Mouse (Mus musculus) gastrocnemius, postnatal 14 days (tissue): ENCODE data around the gene Mark3. TPM values are rescaled to one million over a fixed set of nuclear protein-coding genes. Genes with fewer than 3 reads are reported as not detected.
"Not testable (repeated sequence)": the region's sequence is repeated elsewhere in the genome, so short reads cannot be mapped to it uniquely, and the experiment has no call there.

ENCODE experiments used
- DNase-seq: peaks from one replicate; pipeline ENCODE4 v3.0.0; 2021; ENCODE audit warnings: mixed read lengths
- intact Hi-C: fragments of 180-260 bp; cut with DNase I; formaldehyde crosslinking; loops from one replicate; pipeline ENCODE4 v1.15.1; 2025; ENCODE audit warnings: low total_unique reads
- long read RNA-seq, 2 experiments: library from polyadenylated mRNA; stranded (forward); transcript quantifications; one replicate each; pipeline ENCODE4 v2.0.0; 2021
- total RNA-seq, 2 experiments: library from RNA; stranded (reverse); gene quantifications; 2 replicates each; pipeline ENCODE4 v1.2.3; 2021

The Mark3 gene
- 10 to 100 TPM; 48.7 to 51.8 TPM for total RNA-seq
- long read RNA-seq, experiment 1, transcript Mark3-206 (18 exons, 2,807 nt) = major isoform, 44 of 64 reads
- long read RNA-seq, experiment 1, partial matches to known transcripts = 2 of 64 reads
- long read RNA-seq, experiment 1, other reads (novel, unspliced or antisense) = 17 of 64 reads
- long read RNA-seq, experiment 2, transcript Mark3-206 (18 exons, 2,807 nt) = major isoform, 72 of 107 reads
- long read RNA-seq, experiment 2, partial matches to known transcripts = 8 of 107 reads
- long read RNA-seq, experiment 2, other reads (novel, unspliced or antisense) = 26 of 107 reads

DNA sequence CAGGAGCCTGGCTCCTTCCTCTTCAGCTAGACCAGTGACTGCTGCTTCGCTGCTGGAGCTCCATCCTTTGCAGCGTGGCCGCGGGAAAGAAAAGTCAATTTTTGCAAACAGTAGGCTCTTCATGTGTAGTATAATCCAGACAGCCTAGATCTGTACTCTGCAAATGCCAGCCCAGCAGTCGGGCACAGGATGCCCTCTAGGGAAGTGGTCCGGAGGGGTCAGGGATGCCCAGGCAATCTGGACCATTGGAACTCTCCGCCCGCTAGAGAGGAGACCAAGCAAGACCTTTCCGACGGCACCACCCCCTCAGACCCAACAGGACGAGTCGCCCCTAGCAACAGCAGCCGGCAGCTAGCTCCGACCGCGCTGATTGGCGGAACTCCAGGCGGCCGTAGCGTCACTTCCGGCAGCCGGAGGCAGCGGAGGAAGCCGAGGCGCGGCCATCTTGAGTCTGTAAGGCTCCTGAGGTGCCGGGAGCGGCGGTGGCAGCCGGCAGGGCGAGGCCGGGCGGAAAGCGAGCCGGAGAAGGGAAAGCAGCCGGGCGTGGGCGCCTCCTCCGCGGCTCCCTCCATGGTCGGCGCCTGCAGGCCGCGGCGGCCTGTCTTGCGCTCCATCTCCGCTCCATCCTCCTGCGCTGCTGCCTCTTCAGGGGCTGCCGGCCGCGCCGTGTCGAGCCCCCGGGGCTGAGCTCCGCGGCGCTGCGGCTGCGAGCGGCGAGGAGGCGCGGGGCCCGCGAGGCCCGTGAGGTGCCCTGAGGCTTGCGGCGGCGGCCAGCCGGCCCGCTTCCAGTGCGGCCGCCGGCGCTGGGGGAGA, at the start of gene Mark3:
Mark3 (plus strand) TSS at position 450 of the 813 bp plus-strand sequence.
- peak; percentile 98 for DNase-seq
- intact Hi-C loops = no loop called here

DNA sequence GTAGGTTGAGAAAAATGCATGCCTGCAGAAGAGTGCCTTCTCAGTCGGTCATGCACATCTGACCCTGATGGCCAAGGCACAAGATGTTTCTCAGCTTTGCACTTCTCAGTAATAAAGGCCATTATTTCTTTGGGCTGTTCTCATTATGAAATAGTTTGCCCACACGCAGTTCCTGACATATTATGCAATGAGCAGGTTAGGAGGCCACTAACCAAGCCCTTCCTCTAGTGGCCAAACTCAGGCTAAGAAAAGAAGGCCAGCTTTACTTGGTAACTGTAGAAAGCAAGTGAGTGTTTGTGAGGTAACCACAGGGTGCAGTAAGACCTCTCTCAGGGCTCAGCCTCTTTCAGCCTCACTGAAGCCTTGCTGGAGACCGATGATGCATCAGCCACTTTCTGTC, 49.4 kb upstream of the Mark3 start:
- intact Hi-C loops = no loop called here
- DNase-seq = no peak

DNA sequence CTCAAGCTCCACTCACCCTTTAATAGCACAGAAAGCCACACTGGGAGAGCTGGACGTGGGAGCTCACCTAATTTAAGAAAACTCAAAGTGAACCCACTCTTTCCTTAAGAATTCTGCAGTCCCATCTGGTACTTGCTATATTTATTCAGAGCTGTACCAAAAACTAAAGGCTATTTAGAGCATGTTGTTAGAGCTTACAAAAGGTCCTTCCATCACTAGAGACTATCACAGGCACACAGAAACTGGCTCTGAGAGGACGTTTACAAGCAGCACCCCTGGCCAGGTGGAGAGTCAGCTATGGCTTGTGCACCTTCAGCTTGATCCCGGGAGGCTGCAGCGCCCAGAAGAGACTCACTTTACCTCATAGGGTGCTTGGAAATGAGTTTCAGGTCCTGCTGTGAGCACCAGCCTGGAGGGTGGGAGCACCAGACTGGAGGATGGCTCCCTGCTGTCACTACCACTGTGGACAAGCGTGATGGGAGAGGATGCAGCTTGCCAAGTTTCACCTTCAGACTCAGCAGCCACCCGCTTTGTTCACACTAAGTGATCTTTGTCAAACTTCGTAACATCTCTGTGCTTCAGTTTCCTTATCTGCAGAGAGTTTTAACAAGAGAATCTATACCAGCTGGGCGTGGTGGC, 46.6 kb upstream of the Mark3 start:
- intact Hi-C loops = no loop called here
- no peak for DNase-seq

DNA sequence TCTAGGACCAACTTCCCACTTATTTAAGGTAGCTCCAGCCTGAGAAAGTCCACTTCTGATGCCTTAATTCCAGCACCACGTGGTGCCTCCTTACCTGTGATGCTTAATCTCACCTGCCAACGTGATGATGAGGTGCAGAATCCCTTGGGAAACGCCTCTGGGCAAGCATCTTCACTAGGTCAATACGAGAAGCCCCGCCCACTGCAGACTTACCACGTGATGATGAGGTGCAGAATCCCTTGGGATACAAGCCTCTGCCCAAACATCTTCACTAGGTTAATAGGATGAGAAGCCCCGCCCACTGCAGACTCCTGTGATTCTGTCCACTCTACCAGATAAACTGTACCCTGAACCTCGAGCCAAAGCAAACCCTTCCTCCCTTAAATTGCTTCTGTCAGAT, 45.1 kb upstream of the Mark3 start:
- DNase-seq = no peak
- intact Hi-C loops = no loop called here

DNA sequence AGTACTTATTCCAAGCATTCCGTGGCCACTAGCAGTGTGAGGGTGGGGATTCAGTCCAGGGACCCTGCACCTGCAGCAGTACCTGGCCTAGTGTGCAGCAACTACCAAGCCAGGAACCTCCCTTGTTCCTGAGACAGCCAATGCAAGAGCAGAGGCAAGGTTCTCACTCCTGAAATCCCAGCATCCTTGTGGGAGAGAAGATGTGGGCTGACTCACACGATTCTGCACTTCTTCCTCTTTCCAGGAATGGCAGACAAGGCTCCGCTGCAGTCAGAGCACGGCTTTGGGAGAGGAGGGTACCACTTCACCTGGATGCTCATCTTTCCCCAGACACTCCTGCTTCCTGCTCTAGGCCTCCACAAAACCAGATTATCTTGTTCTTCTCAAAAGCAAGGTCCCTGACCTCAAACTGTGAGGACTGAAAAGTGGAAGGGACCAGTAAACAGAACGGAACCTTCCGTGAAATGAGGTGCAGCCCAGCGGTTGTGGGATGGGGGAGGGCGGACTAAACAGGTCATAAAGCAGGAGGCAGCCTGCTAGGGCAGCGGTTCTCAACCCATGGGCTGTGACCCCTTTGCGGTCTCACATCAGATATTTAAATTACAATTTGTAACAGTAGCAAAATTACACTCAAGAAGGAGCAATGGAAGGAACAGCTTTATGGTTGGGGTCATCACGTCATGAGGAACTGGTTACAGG, 41.1 kb upstream of the Mark3 start:
- intact Hi-C loops = no loop called here
- DNase-seq = no peak

DNA sequence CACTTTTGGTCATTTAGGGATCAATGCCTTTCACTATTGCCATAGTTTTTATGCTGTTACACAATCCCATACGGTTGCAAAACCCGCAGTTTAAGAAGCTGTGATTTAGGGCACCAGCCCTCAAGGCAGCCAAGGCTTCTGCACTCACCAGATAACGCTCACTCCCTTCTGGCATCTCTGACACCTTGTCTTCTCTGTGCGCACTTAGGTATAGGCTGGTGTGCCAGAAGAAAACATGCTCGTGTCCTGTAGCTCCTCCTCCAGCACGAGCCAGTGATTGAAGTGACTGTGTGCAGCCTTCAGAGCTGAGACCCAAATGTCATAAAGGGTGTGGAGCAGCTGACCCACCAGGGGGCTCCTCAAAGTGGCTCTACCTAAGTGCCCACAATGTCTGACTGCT, 39.0 kb upstream of the Mark3 start:
- intact Hi-C loops = no loop called here

DNA sequence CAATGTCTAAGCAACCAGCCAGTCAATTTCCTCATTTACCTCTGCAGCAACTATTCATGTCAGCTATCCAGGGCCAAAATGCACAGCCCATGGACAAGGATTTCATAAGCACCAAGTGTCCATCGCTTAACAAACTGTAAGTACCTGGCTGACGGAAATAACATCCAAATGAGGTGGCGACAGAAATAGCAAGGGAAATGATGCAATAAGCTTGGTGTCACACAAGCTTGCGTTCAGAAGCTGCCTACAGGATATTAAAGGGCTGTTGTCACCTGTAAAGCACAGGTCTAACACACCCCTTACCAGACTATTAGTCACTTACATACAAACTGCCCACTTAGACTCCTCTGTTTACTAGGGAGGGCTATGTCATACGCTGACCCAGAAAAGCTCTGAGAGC, 38.6 kb upstream of the Mark3 start:
- intact Hi-C loops = no loop called here
- no peak for DNase-seq

More for the DNA sequence above, 39.0 kb upstream of the Mark3 start:
- DNase-seq = no peak

DNA sequence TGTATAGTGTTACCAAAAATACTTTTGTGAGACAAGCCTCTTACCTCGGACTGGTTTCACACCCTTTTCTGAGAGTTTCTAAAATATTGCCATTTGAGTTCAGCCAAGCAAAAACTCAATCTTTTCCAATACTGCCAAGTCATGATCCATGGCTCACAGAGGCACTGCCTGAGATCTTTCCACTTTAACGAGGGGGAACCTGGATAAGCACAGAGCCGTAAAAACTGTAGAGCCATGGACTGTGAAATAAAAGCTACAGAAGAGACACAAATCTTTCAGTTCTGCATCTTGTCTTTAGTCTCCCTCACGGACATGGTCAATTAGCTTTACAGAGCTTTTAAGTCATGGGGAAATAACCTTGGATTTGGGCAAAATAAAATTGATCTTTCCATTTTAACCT, 37.6 kb upstream of the Mark3 start:
- intact Hi-C loops = no loop called here
- no peak for DNase-seq

DNA sequence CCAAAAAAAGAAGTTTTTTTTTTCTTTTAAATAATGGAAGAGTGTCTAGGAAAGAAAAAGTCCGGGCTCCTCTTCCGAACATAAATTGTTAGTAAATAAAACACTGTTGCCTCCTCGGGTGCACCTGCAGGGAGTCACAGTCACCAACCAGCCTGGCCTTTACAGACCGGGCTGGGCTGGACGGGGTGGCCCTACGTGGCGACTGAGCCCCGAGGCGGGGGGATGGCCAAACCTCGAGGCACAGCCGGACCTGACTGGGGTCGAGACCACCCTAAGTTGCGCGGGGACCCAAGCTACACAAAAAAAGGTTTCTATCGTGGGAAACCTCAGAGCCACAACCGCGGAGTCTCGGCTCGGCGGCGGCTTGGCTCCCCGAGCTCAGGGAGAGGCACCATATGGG, 37.0 kb upstream of the Mark3 start:
- intact Hi-C loops = no loop called here
- DNase-seq = peak; percentile 44

DNA sequence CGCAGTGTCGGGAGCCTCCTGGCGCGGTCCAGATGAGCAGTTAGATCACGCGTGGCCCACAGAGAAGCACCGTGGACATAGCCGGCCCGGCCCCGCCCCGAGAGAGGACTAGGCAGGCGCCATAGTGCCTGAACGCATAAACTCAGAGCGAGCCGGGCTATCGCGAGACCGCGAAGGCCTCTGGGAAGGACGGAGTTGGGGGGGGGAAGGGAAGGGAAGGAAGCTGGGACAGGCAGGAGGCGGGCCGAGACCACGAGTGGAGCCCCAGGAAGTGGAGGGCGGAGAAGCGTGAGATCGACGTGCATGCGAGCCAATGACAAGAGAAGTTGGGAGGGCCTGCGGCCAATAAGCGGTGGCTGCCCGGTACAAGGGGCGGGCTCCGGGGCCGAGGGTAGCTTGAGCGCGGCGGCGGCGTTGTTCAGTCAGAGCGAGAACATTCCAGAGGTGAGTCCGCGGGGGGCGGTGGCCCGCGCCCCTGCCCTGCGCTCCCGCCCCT, 36.5 kb upstream of the Mark3 start, which contains the start of gene Eif5:
Eif5 (plus strand) TSS at position 221 of the 496 bp plus-strand sequence.
- intact Hi-C loops = no loop called here

DNA sequence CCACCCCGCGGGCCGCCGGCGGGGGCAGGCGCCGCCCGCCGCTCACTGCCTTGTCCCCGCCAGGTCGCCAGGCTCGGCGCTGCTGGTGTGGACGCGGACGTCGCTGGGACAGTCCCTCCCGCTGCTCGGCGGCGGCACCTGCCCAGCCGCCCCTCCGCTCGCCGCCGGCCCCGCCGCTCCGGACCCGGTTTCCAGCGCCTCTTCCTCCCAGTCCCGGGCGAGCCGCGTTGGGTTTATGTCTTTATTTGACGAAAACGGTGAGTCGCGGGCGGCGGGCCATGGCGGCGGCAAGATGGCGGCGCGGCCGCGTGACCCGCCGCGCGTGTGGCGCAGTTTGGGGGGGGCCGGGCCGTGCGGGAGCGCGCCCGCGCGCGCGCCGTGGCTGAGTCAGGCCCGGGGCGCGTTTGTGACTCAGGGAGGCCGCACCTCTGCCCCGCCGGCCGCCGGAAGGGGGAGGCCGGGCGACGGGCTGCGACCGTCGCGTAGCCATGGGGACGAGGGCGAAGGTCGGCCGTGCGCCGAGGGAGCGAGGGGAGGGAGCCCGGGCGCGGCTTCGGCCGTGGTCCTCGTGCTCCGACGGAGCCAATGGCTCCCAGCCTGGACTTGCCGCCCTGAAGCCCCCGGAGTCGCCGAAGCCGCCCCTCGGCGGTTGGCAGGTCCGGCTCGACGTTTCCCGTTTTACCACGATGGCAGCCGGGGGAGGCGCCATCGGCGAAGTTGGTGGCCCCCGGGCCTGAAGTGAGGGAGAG, 35.9 kb upstream of the Mark3 start:
- DNase-seq = peak; percentile 86
- intact Hi-C loops = no loop called here

More for the DNA sequence above, 36.5 kb upstream of the Mark3 start, which contains the start of gene Eif5:
- DNase-seq = peak; percentile 99

DNA sequence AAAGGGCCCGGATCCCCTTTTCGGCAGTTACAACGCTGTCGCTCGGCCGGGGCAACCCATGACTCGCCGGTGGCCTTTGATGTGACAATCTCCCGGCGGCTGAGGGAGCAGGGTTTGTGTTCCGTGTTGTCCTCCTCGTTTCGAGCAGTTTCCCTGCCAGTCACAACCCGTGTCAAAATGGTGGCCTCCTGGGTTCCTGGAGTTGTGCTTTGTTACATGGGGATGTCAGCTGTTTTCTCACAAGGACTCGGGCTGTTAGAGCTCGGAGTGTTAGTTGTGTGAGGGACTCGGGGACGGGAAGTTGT, 35.3 kb upstream of the Mark3 start:
- intact Hi-C loops = no loop called here
- no peak for DNase-seq

DNA sequence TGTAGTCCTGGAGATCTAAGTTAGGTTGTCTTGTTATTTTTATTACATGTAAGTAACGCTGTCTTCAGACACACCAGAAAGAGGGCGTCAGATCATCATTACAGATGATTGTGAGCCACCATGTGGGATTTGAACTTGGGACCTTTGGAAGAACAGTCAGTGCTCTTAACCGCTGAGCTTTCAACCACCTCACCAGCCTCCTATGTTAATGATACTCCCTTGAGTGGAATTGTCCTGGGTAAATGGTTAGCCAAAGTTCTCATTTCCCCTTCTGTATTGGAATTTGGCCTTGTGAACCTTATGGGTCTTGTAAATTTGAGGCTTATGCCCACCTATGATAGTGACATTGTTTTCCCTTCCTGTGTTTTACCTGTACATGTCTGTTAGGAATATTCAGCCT, 27.3 kb upstream of the Mark3 start:
- intact Hi-C loops = no loop called here
- no peak for DNase-seq

DNA sequence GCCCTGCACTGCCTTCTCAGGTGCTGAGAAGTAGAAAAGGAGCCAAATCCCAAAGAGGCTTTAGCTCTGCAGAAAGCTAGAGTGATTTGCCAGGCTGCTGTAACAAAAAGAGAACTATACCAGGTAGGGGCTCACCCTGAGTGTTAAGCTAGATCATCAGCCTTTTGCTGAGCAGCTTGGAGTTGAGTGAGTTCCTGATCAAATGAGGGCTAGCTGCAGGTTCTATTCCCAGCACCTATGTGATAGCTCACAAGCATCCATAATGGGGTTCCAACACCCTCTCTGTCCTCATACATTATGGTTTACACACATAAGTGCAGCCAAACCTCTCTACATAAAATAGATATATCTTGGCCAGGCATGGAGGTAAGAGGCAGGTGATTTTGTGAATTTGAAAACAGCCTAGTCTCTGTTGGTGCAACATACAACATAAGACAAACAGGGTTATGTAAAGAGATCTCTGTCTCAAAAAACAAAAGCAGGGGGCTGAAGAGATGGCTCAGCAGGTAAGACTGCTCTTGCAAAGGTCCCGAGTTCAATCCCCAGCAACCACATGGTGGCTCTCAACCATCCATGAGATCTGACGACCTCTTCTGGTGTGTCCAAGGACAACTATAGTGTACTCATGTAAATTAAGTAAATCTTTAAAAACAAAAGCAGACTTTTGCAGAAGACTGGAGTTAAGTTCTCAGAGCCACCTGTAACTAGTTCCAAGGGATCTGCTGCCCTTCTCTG, 25.6 kb upstream of the Mark3 start:
- DNase-seq = no peak
- intact Hi-C loops = no loop called here

DNA sequence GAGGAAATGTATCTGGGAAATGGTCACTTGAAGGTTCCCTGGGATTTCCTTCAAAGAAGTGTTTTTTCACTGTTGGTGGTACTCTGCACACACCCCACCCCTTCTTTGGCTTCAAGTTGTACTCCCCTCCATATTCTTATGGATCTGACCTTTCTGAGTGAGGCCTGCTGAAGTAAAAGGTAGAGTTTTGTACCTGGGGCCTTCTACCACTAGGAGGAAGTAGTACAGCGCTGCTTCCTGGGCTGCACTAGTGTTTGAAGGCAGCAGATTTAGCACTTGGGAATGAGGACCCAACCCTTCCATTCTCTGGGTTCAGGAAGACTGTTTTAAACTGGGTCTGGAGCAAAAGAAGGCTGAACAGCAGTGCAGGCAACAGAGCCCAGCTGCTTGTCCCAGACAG, 23.6 kb upstream of the Mark3 start:
- no peak for DNase-seq
- intact Hi-C loops = loop anchor here (10.0 kb wide), 1 partner anchor 64 kb away; no protein-coding TSS in a partner anchor

DNA sequence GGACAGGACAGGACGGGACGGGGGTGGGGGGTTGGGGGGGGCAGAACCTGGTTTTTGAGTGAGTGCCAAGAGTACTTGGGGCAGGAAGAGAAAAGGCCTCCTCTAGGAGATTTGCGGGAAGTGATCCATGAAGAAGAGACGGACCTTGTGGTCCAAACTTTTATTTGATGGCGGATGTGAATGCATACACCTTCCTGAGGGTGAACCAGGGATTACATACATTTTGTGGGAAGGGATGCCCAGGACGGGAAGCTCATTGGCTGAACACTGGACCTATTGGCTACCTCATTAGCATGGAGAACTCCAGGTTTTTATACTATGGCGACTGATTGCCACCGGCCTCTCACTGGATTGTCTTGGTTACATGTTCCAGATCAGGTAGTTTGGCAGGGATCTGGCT, 22.0 kb upstream of the Mark3 start:
- no peak for DNase-seq
- intact Hi-C loops = loop anchor here (10.0 kb wide), 1 partner anchor 62 kb away; no protein-coding TSS in a partner anchor

DNA sequence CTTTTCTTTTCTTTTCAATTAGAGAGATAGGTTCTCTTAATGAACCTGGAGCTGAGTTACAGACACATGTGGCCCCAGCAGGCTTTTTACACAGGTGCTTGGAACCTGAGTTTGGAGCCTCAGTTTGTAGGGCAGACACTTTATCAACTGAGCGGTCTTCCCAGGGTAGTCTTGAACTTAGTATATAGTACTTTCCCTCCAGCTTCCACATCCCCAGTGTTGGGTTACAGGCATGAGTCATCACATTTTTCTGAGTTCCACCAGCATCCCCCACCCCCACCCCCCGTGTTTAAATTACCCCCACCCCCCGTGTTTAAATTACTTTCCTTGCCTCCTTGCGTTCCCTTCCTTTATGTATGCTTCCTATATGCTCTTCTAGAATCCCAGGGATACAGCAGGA, 19.0 kb upstream of the Mark3 start:
- intact Hi-C loops = loop anchor here (10.0 kb wide), 1 partner anchor 59 kb away; no protein-coding TSS in a partner anchor

DNA sequence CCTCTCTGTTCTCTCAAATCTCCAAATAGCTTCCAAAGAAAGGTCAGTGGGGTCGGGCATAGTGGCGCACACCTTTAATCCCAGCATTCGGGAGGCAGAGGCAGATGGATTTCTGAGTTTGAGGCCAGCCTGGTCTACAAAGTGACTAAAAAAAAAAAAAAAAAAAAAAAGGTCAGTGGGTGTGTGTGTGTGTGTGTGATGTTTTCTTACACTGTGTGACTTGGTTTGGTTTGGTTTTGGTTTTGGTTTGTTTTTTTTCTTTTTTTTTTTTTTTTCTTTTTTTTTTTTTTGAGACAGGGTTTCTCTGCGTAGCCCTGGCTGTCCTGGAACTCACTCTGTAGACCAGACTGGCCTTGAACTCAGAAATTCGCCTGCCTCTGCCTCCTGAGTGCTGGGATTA, 18.4 kb upstream of the Mark3 start:
- intact Hi-C loops = loop anchor here (10.0 kb wide), 1 partner anchor 59 kb away; no protein-coding TSS in a partner anchor
- DNase-seq = not testable (repeated sequence)

More for the DNA sequence above, 19.0 kb upstream of the Mark3 start:
- DNase-seq = no peak
